Mouse (Mus musculus): Measurements from ENCODE around the gene Rtl4.
A peak's percentile ranks its signal among the peaks of the same experiment; 100 is the strongest.

The Rtl4 gene

GRCm38 (mm10) chrX:144688207-144689118 is at the start of gene Rtl4:
Rtl4 (plus strand) TSS chrX:144688907.
- DNase-seq (ENCODE audit: low read depth) = no peak

GRCm38 (mm10) chrX:144644756-144645155 is 44.0 kb upstream of the Rtl4 start:
- DNase-seq (ENCODE audit: low read depth) = no peak

- DNase-seq (ENCODE audit: low read depth) = peak; percentile 51
These were observed 43.3 kb upstream of the Rtl4 start for GRCm38 (mm10) chrX:144645394-144645793.

GRCm38 (mm10) chrX:144652196-144652595 is 36.5 kb upstream of the Rtl4 start:
- no peak for DNase-seq (ENCODE audit: low read depth)

GRCm38 (mm10) chrX:144687742-144688141 is 965 bp upstream of the Rtl4 start:
- DNase-seq (ENCODE audit: low read depth) = no peak

- DNase-seq (ENCODE audit: low read depth) = no peak
These were observed 733 bp upstream of the Rtl4 start, which contains the start of gene Trpc5 for GRCm38 (mm10) chrX:144688142-144688206. Trpc5 (minus strand) TSS chrX:144688180.

GRCm38 (mm10) chrX:144689119-144689858 is 582 bp downstream of the Rtl4 start:
- no peak for DNase-seq (ENCODE audit: low read depth)

- DNase-seq (ENCODE audit: low read depth) = no peak
These were observed 1.1 kb downstream of the Rtl4 start for GRCm38 (mm10) chrX:144689859-144690181.

- DNase-seq (ENCODE audit: low read depth) = no peak
These were observed 27.6 kb downstream of the Rtl4 start for GRCm38 (mm10) chrX:144716330-144716729.

GRCm38 (mm10) chrX:144747528-144748049 is 58.9 kb downstream of the Rtl4 start:
- DNase-seq (ENCODE audit: low read depth) = no peak

GRCm38 (mm10) chrX:144986980-144987379 is 298.3 kb downstream of the Rtl4 start:
- DNase-seq (ENCODE audit: low read depth) = no peak

- DNase-seq (ENCODE audit: low read depth) = no peak
These were observed 376.8 kb downstream of the Rtl4 start for GRCm38 (mm10) chrX:145065484-145065913.

GRCm38 (mm10) chrX:145089802-145090201 is 401.1 kb downstream of the Rtl4 start:
- no peak for DNase-seq (ENCODE audit: low read depth)

- DNase-seq (ENCODE audit: low read depth) = no peak
These were observed 401.7 kb downstream of the Rtl4 start for GRCm38 (mm10) chrX:145090360-145090759.

GRCm38 (mm10) chrX:145090964-145091363 is 402.3 kb downstream of the Rtl4 start:
- DNase-seq (ENCODE audit: low read depth) = no peak

All from naive thymus-derived CD4-positive, alpha-beta T cell, adult 2 months (primary cell).